Mouse (Mus musculus): ENCODE data around the gene Phldb2. TPM values are rescaled to one million over a fixed set of nuclear protein-coding genes. Genes with fewer than 3 reads are reported as not detected.

Gene Phldb2
- total RNA-seq, 2 experiments from 2014 or later: 14.8 to 16.4 TPM

DNA sequence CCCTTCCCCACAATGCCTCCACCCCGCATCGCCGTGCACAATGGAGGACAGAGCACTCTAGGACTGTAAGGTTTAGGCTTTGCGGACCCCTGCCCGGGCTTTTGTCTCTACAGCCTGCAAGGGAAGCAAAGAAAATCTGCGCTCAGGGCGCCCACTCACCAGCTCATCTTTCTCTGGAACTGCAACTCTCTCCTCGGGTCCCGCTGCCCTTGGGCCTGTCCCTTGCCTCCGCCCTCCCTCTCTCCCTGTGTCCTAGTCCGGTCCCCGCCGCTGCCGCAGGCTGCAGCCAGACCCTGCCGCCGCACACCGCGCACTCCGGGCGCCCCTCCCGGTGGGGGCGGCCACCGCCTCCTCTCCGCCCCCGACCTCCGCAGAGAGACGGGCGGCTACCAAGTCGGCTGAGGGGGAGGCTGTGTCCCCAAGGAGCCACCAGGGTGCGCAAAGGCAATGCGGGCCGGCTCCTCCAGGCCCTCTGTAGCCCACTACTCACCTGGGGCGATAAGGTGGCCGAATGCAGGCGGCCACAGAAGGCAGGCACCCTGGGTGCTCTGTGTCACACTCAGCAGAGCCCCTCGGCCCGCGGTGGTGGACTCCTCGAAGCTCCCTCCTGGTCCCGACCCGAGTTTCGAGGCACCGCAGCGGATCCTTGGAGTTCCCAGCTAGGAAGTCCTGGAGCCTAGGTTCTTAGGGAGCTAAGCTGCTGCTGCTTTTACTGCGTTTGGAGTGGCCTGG, 109.2 kb downstream of the Phldb2 start:
- intact Hi-C loops (cut with DNase I): loop anchor here (1.0 to 5.0 kb wide), 4 partner anchors 47 to 123 kb away; no protein-coding TSS in a partner anchor

DNA sequence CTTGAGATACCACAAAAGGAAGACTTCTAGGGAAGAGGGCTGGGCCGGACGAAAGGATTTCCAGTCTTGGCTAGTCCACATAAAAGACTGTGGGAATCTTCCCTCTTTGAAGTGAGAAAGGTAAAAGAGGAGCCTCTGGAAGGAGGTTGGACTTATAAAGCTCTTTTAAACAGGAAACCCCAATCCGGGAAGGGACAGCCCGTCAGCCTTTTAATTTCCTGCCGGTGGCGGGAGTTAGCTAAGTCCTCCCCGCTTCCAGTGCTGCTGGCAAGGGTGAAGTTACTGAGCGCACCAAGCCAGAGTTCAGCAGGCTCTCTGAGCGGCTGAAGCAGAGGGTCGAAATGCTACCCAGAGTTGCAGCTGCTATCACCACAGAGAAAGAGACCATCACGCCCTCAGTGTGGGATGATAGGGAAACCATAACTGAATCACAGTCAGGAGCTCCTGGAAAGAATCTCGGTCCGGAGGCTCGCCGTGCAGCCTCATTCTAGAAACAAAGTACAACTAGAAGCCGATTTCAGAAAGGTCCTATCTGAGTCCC, 110.0 kb downstream of the Phldb2 start:
- intact Hi-C loops (cut with DNase I): loop anchor here (5.0 kb wide), 1 partner anchor 46 kb away; no protein-coding TSS in a partner anchor
- peak; percentile 54 to 66 for DNase-seq

More for the DNA sequence above, 109.2 kb downstream of the Phldb2 start:
- peak; percentile 82 to 90 for DNase-seq

DNA sequence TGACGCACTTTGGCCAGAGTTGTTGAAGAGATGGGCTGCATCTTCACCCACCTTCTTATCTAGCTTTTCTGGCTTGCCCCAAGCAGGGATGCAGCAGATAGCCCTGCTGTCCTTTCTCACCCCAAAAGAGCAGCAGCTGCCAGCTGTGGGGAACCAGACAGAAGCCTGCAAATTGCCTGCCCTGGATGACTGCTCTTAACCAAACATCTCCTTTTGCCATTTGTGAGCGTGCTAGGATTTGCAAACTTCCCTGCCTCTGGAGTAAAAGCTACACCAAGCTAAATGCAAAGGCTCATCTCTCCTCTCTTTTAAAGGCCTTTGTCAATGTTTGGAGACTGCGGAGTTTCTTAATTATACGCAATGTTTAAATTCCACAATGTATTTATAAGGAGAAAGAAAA, 111.0 kb downstream of the Phldb2 start:
- no peak for DNase-seq
- intact Hi-C loops (cut with DNase I): loop anchor here (5.0 kb wide), 1 partner anchor 45 kb away; no protein-coding TSS in a partner anchor

- intact Hi-C loops (cut with DNase I): loop anchor here (5.0 kb wide), 1 partner anchor 45 kb away; no protein-coding TSS in a partner anchor
- DNase-seq: no peak
Observed at GRCm38 (mm10) chr16:45841806-45842205, 111.6 kb downstream of the Phldb2 start.

GRCm38 (mm10) chr16:45841016-45841415, 112.4 kb downstream of the Phldb2 start:
- no peak for DNase-seq
- intact Hi-C loops (cut with DNase I): loop anchor here (5.0 kb wide), 1 partner anchor 44 kb away; no protein-coding TSS in a partner anchor

- DNase-seq: peak in 1 of 2 experiments; percentile 41
- intact Hi-C loops (cut with DNase I): loop anchor here (5.0 kb wide), 1 partner anchor 35 kb away; no protein-coding TSS in a partner anchor
Observed at GRCm38 (mm10) chr16:45837541-45838342, 115.7 kb downstream of the Phldb2 start.

DNA sequence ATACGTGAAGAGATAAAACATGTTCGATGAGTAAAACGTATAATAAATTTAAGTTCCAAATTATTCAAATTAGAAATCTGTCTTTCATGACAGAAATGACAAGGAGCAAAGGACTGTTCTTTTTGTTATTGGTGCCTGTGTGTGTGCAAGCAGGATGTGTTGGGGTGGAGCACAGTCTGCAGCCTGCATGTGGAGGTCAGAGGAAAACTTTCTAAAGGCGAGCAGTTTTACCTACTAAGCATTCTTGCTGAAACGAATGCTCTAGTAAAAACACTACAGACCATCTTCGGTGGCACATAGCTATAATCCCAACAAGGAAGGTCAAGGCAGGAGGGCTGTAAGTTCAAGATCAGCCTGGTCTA, 120.7 kb downstream of the Phldb2 start:
- intact Hi-C loops (cut with DNase I): no loop called here
- DNase-seq: no peak

- no peak for DNase-seq
- intact Hi-C loops (cut with DNase I): no loop called here
Observed at GRCm38 (mm10) chr16:45832061-45832746, 121.2 kb downstream of the Phldb2 start.

GRCm38 (mm10) chr16:45831094-45831872, 122.1 kb downstream of the Phldb2 start:
- no peak for DNase-seq
- intact Hi-C loops (cut with DNase I): no loop called here

GRCm38 (mm10) chr16:45830096-45830866, 123.1 kb downstream of the Phldb2 start:
- intact Hi-C loops (cut with DNase I): no loop called here
- no peak for DNase-seq

- DNase-seq: no peak
- intact Hi-C loops (cut with DNase I): no loop called here
Observed at GRCm38 (mm10) chr16:45825309-45825708, 128.1 kb downstream of the Phldb2 start.

- intact Hi-C loops (cut with DNase I): no loop called here
- DNase-seq: no peak
Observed at GRCm38 (mm10) chr16:45824025-45824424, 129.4 kb downstream of the Phldb2 start.

GRCm38 (mm10) chr16:45819911-45820310, 133.5 kb downstream of the Phldb2 start:
- no peak for DNase-seq
- intact Hi-C loops (cut with DNase I): no loop called here

GRCm38 (mm10) chr16:45817795-45818194, 135.6 kb downstream of the Phldb2 start:
- no peak for DNase-seq

GRCm38 (mm10) chr16:45816670-45817069, 136.7 kb downstream of the Phldb2 start:
- intact Hi-C loops (cut with DNase I): loop anchor here (2.0 kb wide), 1 partner anchor 60 kb away; no protein-coding TSS in a partner anchor
- no peak for DNase-seq

More at GRCm38 (mm10) chr16:45817795-45818194, 135.6 kb downstream of the Phldb2 start:
- intact Hi-C loops (cut with DNase I): loop anchor here (2.0 kb wide), 1 partner anchor 61 kb away; no protein-coding TSS in a partner anchor

GRCm38 (mm10) chr16:45814611-45815010, 138.8 kb downstream of the Phldb2 start:
- intact Hi-C loops (cut with DNase I): no loop called here
- DNase-seq: no peak

DNA sequence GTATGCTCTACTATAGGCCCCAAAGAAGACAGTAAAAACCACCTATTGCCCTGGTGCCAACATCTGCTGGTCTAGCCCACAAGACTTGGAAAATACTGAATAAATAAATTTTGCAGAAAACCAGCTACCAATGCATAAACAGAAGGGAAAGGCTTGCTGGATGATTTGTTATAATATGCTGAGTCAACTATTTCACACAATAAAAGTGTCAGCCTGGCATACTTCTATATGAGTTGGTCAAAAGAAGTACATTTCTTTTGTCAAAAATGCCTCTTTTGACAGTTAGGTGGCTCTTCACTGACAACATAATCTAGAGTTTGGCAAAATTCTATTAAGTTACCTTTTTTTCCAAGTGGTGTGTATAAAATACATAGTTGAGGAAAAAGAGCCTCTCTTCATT, 141.6 kb downstream of the Phldb2 start:
- no peak for DNase-seq
- intact Hi-C loops (cut with DNase I): no loop called here

DNA sequence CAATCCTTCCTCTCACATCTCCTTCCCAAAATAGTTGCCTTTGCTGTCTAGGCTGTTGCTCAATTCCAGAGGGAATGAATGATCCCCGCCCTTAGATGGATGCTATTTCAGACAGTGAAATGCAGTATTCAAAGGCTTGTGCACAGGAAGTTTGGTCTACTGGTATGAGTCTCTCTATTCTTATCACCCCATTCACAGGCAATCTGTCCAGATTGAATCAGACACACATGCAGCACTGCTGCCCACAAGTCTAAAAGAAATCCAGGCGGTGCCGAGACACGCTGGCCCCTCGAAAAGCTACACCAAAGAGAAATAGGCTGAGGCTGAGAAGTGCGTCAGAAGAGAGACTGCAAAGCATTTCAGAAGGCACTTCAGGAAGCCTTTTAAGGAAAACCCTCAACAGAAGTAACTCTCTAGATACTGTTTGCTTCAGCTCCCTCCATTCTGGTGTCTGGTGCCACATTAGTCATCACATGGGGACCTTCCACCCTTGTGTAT, 142.5 kb downstream of the Phldb2 start:
- intact Hi-C loops (cut with DNase I): no loop called here
- peak in 1 of 2 experiments; percentile 26 for DNase-seq

- intact Hi-C loops (cut with DNase I): no loop called here
- DNase-seq: peak; percentile 27 to 32
Observed at GRCm38 (mm10) chr16:45810155-45810554, 143.2 kb downstream of the Phldb2 start.

All from heart, postnatal 36 days (tissue).